Mouse (Mus musculus): Measurements from ENCODE around the gene Vps11.

- TF ChIP-seq POLR2A (IDR thresholded peaks at IDR 0.05; ENCODE audit: insufficient read depth, low read depth, low read length): no peak
- no peak for TF ChIP-seq CTCF (IDR thresholded peaks at IDR 0.05)
These were observed 25.4 kb downstream of the Vps11 start for GRCm38 (mm10) chr9:44336093-44336406.

Data from heart, adult 2 months (tissue).